Mouse (Mus musculus) adrenal gland, postnatal 36 days (tissue): ENCODE data around the gene Arpc3. TPM values are rescaled to one million over a fixed set of nuclear protein-coding genes. Genes with fewer than 3 reads are reported as not detected.

ENCODE experiments used
- total RNA-seq, 2 experiments: library from RNA; stranded (reverse); gene quantifications; 2 replicates each; pipeline ENCODE4 v1.2.3; 2021

The Arpc3 gene
- total RNA-seq, 2 experiments from 2014 or later: 223 to 328 TPM

Other genes with a start within 250 kb of the Arpc3 start
- 100 to 1,000 TPM; 165 to 169 TPM for gene Ppp1cc, start 233.6 kb upstream of the Arpc3 start, total RNA-seq
- 1 to 10 TPM; 1.7 to 3.3 TPM for gene Hvcn1, start 185.1 kb upstream of the Arpc3 start, total RNA-seq
- gene Tctn1, start 127.4 kb upstream of the Arpc3 start, total RNA-seq: 10 to 100 TPM; 12.0 to 16.2 TPM
- 10 to 100 TPM; 53.2 to 55.4 TPM for gene Pptc7, start 107.5 kb upstream of the Arpc3 start, total RNA-seq
- 1 to 10 TPM; 2.2 to 3.4 TPM for gene Rad9b, start 37.6 kb upstream of the Arpc3 start, total RNA-seq
- 100 to 1,000 TPM; 141 to 165 TPM for gene Vps29, start 37.5 kb upstream of the Arpc3 start, total RNA-seq
- gene Gpn3, start 20.0 kb upstream of the Arpc3 start, total RNA-seq: 10 to 100 TPM; 34.8 to 36.0 TPM
- gene Fam216a, start 19.5 kb upstream of the Arpc3 start, total RNA-seq: 10 to 100 TPM; 30.2 to 38.9 TPM
- 10 to 100 TPM; 44.2 to 52.2 TPM for gene Anapc7, start 29.8 kb downstream of the Arpc3 start, total RNA-seq
- 100 to 1,000 TPM; 195 to 199 TPM for gene Atp2a2, start 110.3 kb downstream of the Arpc3 start, total RNA-seq
- 10 to 100 TPM in 1 of 2 experiments, 1 to 10 TPM in 1; 9.7 to 19.0 TPM for gene Ift81, start 222.6 kb downstream of the Arpc3 start, total RNA-seq